Mouse (Mus musculus): Measurements from ENCODE around the gene Brip1. TPM values are rescaled to one million over a fixed set of nuclear protein-coding genes. Genes with fewer than 3 reads are reported as not detected.

Gene Brip1
- total RNA-seq, 2 experiments from 2014 or later = 0.40 to 1.6 TPM

DNA sequence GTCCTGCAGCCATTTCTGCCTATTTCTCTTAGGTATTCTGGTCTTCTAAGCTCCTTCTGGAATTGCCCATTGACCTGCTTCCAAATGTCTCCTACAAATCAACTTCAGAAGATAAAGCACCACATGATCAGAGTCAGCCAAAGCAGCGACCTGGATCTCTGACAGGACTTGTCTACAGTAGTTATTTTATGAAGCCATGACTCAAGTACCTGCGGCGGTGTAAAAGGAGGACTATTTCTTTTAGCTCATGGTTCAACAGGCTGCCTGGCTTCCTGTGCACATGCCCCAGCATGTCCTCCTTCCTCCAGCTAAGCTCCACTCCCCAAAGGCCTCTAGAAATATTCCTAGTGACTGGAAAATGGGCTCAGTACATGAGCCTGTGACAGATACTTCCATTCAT, 69.7 kb downstream of the Brip1 start:
- intact Hi-C loops (cut with DNase I) = no loop called here
- DNase-seq (ENCODE audit: low spot score in 2 of 2) = no peak

GRCm38 (mm10) chr11:86117078-86117869, 83.7 kb downstream of the Brip1 start:
- intact Hi-C loops (cut with DNase I) = no loop called here
- no peak for DNase-seq (ENCODE audit: low spot score in 2 of 2)

DNA sequence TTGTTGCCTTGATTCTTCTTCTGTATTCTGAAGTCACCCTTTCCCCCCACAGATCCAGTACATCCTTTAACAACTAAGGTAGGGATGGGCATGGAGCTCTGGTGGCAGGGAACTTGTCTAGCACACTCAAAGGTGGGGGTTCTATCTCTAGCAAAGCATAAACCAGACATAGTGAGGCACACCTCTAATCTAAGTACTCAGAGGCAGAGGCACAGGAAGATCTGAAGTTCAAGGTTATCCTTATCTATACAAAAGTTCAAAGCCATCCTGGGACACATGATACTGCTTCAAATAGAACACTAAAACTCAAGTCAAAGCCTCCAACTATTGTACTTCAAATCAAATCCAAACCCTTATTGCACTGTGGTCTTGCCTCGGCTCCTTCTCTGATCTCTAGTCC, 85.0 kb downstream of the Brip1 start:
- DNase-seq (ENCODE audit: low spot score in 2 of 2) = no peak

GRCm38 (mm10) chr11:86107276-86107675, 93.7 kb downstream of the Brip1 start:
- DNase-seq (ENCODE audit: low spot score in 2 of 2) = no peak
- intact Hi-C loops (cut with DNase I) = no loop called here

More for the DNA sequence above, 85.0 kb downstream of the Brip1 start:
- intact Hi-C loops (cut with DNase I) = no loop called here

DNA sequence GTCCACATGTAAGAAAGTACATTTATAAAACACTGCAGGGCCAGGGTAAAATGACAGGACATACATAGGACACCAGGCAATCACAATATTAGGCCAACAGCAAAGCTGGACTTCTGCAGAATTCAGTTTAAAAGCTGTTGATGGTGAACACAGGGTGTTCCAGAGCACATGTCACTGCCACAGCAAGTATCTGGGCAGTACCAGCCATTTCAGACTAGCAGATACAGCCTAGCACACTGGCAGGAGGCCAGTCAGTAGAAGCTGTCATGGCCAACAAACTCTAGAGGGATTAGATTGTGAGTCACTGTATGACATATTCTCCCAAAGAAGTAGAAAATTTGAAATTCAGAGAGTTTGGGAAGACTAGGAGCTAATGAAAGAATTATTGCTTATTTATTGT, 94.4 kb downstream of the Brip1 start:
- intact Hi-C loops (cut with DNase I) = no loop called here
- DNase-seq (ENCODE audit: low spot score in 2 of 2) = peak; percentile 8 to 22

- no peak for DNase-seq (ENCODE audit: low spot score in 2 of 2)
- intact Hi-C loops (cut with DNase I) = no loop called here
These were observed 99.8 kb downstream of the Brip1 start for GRCm38 (mm10) chr11:86101191-86101590.

- intact Hi-C loops (cut with DNase I) = no loop called here
- no peak for DNase-seq (ENCODE audit: low spot score in 2 of 2)
These were observed 101.7 kb downstream of the Brip1 start for GRCm38 (mm10) chr11:86099341-86099740.

- DNase-seq (ENCODE audit: low spot score in 2 of 2) = no peak
- intact Hi-C loops (cut with DNase I) = no loop called here
These were observed 112.2 kb downstream of the Brip1 start for GRCm38 (mm10) chr11:86088815-86089214.

DNA sequence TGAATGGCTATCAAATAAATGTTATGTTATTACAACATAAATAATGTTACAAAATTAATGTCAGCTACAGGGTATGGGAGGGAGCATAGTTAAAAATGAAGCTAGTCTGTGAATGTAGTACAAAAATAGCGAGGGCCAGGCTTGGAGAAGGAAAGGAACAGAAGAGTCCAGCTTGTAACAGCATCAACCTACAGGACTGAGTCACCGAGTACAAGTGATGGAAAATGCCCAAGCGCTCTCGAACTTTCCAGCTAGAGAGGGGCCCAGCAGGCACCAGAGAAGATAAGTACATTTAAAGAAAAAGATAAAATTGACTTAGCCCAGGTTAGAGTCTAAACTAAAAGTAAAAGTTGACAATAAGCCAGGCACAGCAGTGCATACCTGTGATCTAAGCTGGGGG, 116.5 kb downstream of the Brip1 start:
- DNase-seq (ENCODE audit: low spot score in 2 of 2) = peak in 1 of 2 experiments; percentile 11
- intact Hi-C loops (cut with DNase I) = no loop called here

DNA sequence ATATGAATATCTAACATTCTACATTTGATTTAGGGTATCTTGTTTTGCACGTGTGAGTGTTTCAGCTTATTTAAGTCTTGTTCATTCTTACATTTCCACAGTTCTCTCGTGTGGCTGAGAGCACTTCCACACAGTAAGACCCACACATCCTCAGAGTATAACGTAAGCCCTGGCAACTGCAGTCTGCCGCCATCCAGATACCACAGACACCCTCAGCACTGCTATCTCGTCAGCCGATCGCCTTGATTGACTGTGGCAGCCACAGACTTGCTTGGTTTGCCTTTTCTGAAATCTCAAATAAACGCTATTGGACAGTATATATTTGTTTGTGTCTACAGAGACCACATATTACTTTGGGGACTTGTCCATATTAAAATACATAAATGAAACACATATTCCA, 123.0 kb downstream of the Brip1 start:
- no peak for DNase-seq (ENCODE audit: low spot score in 2 of 2)
- intact Hi-C loops (cut with DNase I) = no loop called here

GRCm38 (mm10) chr11:86076966-86077365, 124.0 kb downstream of the Brip1 start:
- no peak for DNase-seq (ENCODE audit: low spot score in 2 of 2)
- intact Hi-C loops (cut with DNase I) = no loop called here

GRCm38 (mm10) chr11:86076403-86076802, 124.6 kb downstream of the Brip1 start:
- no peak for DNase-seq (ENCODE audit: low spot score in 2 of 2)
- intact Hi-C loops (cut with DNase I) = no loop called here

- DNase-seq (ENCODE audit: low spot score in 2 of 2) = no peak
- intact Hi-C loops (cut with DNase I) = no loop called here
These were observed 125.6 kb downstream of the Brip1 start for GRCm38 (mm10) chr11:86075371-86075770.

DNA sequence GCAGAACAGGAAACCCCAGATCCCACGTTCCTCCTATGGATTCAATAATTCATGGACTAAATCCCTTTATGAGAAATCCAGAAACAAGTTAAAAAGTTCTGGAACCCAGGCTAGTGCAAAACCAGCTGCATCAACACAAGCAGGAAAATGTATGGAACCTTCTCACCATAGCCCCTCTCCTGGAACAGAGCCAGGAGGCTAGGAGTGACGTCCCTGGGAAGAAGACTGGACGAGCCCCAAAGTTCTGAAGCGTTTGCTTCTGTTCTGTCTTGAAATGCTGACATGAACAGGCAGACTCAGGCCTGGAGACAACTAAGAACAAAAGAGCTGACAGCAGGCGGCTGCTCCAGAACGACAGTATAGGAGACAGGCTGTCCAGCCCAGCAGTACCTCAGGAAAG, 132.3 kb downstream of the Brip1 start:
- intact Hi-C loops (cut with DNase I) = loop anchor here (5.0 kb wide), 1 partner anchor 686 kb away; no protein-coding TSS in a partner anchor
- no peak for DNase-seq (ENCODE audit: low spot score in 2 of 2)

DNA sequence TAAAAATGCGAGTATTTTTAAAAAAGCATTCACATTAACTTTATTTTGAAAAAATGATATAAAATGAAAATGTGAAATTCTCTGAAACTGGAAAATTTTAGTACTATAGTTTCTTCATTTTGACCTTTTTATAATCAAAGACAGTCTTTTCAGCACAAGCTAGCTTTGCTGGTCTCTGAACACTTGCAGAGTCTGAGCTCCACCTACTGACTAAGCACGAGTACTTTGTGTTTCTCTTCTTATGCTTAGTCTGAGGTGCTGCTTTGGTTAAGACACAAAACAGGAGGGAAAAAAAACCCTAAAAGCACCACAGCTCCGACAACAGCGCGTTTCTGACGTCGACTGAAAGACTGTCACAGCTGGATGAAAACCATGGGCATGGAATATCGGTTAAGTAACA, 133.8 kb downstream of the Brip1 start:
- intact Hi-C loops (cut with DNase I) = loop anchor here (5.0 kb wide), 1 partner anchor 685 kb away; no protein-coding TSS in a partner anchor
- peak; percentile 32 to 37 for DNase-seq (ENCODE audit: low spot score in 2 of 2)

GRCm38 (mm10) chr11:86064881-86065280, 136.1 kb downstream of the Brip1 start:
- DNase-seq (ENCODE audit: low spot score in 2 of 2) = no peak
- intact Hi-C loops (cut with DNase I) = loop anchor here (5.0 kb wide), 1 partner anchor 683 kb away; no protein-coding TSS in a partner anchor

DNA sequence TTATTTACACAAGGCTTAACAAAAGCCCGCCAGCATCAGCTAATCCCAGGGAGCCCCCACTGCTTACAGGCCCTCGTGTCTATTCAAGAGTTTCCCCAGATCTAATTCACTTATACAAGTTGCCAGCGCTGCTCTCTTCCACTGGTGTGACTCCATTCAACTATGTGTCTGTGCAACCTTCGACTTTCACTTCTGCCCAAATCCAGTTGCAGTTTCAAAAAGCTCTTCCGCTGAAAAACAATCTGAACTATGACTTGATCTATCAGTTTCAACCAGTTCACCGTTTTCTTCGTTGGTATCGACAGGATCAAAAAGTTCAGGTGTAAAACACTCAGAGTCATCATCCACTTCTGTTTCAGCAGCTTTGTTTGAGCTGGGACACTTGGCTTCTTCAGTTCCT, 139.8 kb downstream of the Brip1 start:
- DNase-seq (ENCODE audit: low spot score in 2 of 2) = no peak
- intact Hi-C loops (cut with DNase I) = no loop called here

DNA sequence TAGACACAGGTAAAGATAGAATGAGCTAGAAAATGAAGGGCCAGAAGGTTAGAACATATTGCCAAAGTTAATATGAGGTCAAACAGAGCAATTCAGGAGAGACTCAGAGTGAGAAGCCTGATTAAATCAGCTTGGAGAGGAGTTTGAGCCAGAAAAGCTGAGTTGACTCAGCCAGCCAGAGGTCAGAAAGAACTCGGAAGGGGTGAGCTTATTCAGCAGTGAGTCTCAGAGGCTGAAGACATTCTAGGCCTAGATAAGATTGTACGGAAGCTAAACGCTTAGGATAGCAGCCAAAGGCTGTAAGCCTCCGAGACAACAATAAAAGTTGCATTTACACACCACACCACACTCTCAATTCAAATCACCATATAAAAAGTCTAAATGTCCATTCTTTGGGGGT, 141.9 kb downstream of the Brip1 start:
- no peak for DNase-seq (ENCODE audit: low spot score in 2 of 2)
- intact Hi-C loops (cut with DNase I) = no loop called here

DNA sequence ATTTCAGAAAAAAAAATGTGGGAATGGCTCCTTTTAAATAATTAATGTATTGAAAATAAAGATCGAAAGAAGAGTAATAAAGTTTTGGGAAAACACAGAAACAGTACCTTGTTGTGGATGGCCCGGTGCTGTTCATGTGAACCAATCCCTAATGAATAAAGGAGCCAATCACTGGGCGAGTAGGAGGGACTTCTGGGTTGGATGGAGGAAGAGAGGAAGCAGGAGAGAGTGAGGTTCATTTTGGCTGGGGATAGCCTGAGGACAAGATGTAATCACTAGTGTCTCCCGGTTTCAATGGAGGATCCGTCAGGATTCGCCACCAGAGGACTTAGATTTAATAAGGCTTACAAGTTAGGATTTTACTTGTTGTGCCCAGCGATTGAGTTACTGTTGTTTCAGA, 145.2 kb downstream of the Brip1 start:
- no peak for DNase-seq (ENCODE audit: low spot score in 2 of 2)
- intact Hi-C loops (cut with DNase I) = no loop called here

DNA sequence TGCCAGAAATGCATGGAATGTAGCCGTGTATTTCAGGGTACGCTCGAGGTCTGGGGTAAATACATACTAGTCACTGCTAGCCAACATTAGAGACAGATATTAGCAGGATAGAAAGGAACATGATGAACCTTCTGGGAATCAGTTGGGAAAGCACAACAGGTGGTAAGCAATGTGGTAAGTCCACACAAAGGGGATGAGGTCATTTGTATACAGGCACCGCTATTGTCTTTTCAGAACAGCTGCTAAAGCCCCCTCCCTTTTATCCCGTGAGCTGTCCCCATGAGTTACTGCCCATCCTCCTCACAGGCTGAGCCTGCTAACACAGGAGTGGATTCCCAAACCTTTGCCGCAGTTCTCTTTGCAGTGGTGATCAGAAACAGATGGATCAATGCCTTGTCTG, 149.6 kb downstream of the Brip1 start:
- intact Hi-C loops (cut with DNase I) = no loop called here
- no peak for DNase-seq (ENCODE audit: low spot score in 2 of 2)

Measured in left cerebral cortex, postnatal 14 days (tissue).